Mouse (Mus musculus): ENCODE measurements around the gene Chchd6. TPM values are rescaled to one million over a fixed set of nuclear protein-coding genes. Genes with fewer than 3 reads are reported as not detected.

Gene Chchd6
- polyA plus RNA-seq, 1 experiment = 7.4 TPM

DNA sequence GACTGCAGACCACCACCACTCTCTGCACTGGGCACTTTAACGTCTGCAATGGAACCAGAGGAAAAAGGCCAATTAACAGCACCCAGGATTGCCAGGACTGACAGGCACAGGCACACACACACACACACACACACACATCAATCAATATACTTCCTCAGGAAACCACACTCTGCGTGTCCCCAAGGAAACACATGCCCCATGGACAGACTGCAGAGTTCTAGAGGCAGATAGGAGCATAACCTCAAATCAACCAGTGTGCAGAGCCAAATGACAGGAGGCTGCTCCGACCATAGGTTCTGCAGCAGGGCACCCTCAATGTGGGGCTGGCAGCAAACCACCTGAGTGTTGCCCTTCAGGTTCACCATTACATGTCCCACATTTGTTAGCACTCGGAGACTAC, 26.1 kb downstream of the Chchd6 start:
- 21% methylated on average over 4 of the region's 4 CpGs for WGBS
- Histone ChIP-seq H3K4me1 (ENCODE audit: control insufficient read depth, insufficient read depth, insufficient read length) (no peaks in the 10 kb centered on the region), H3K36me3 (ENCODE audit: control insufficient read depth, insufficient read depth, low read length) (no peaks in the 10 kb centered on the region), H3K27ac (ENCODE audit: insufficient read depth, low read length) (no peak overlapping the region), H3K4me3 (ENCODE audit: extremely low read depth, insufficient read depth, insufficient read length) (no peak overlapping the region), H3K27me3 (ENCODE audit: control insufficient read depth, insufficient read depth, low read length) (no peaks in the 10 kb centered on the region)
- TF ChIP-seq POLR2A (IDR thresholded peaks at IDR 0.05; ENCODE audit: low read depth, low read length) (no peak), CTCF (IDR thresholded peaks at IDR 0.05; ENCODE audit: extremely low read depth, insufficient read depth, insufficient read length, insufficient replicate concordance) (no peak)
- DNase-seq (ENCODE audit: low read depth in 1 of 2, low spot score in 2 of 2) = no peak

DNA sequence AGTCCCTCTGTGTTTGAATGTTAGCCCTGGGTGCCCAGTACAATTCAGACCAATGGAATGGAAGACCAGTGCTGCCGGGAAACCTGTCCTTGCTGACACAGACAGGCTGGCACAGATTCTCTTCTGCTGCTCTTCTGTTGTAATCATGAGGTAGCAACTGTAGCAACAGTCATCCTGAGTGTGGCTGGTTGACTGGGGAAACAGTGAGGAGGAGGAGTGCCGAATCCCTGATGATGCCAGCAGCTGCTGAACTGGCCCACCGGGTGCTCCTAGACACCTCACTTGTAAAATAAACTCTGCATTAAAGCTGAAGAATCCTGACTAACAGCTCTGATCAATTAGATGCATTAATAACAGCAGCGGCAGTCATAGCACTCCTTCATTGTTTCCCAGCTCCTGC, 28.7 kb downstream of the Chchd6 start:
- Histone ChIP-seq H3K4me1 (ENCODE audit: control insufficient read depth, insufficient read depth, insufficient read length) (no peaks in the 10 kb centered on the region), H3K27me3 (ENCODE audit: control insufficient read depth, insufficient read depth, low read length) (no peaks in the 10 kb centered on the region), H3K27ac (ENCODE audit: insufficient read depth, low read length) (no peak overlapping the region), H3K4me3 (ENCODE audit: extremely low read depth, insufficient read depth, insufficient read length) (no peak overlapping the region), H3K36me3 (ENCODE audit: control insufficient read depth, insufficient read depth, low read length) (no peaks in the 10 kb centered on the region)
- TF ChIP-seq CTCF (IDR thresholded peaks at IDR 0.05; ENCODE audit: extremely low read depth, insufficient read depth, insufficient read length, insufficient replicate concordance) (no peak), POLR2A (IDR thresholded peaks at IDR 0.05; ENCODE audit: low read depth, low read length) (no peak)
- WGBS = 95% methylated on average over 4 of the region's 4 CpGs
- no peak for DNase-seq (ENCODE audit: low read depth in 1 of 2, low spot score in 2 of 2)

DNA sequence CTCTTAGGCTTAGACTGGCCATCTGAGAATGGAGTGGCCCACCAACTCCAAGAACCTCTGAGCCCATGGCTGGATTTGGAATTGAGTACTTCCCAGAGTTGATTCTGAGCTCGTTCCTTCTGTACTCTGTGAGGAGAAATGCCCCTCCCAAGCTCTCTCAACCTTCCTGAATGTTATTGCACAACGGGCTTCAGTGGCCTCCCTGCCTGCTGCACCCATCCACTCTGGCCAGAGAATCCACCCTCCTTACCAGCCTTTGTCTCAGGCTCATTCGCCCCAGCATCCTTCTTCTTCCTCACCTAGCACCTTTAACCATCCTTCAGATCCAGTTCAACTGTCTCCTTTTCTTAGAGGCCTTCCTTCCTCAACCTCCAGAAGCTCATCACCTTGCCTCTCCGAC, 32.1 kb downstream of the Chchd6 start:
- Histone ChIP-seq H3K36me3 (ENCODE audit: control insufficient read depth, insufficient read depth, low read length) (no peaks in the 10 kb centered on the region), H3K27me3 (ENCODE audit: control insufficient read depth, insufficient read depth, low read length) (no peaks in the 10 kb centered on the region), H3K4me1 (ENCODE audit: control insufficient read depth, insufficient read depth, insufficient read length) (no peaks in the 10 kb centered on the region), H3K27ac (ENCODE audit: insufficient read depth, low read length) (no peak overlapping the region), H3K4me3 (ENCODE audit: extremely low read depth, insufficient read depth, insufficient read length) (no peak overlapping the region)
- WGBS = 90% methylated on average over 4 of the region's 4 CpGs
- TF ChIP-seq CTCF (IDR thresholded peaks at IDR 0.05; ENCODE audit: extremely low read depth, insufficient read depth, insufficient read length, insufficient replicate concordance) (no peak), POLR2A (IDR thresholded peaks at IDR 0.05; ENCODE audit: low read depth, low read length) (no peak)
- no peak for DNase-seq (ENCODE audit: low read depth in 1 of 2, low spot score in 2 of 2)

DNA sequence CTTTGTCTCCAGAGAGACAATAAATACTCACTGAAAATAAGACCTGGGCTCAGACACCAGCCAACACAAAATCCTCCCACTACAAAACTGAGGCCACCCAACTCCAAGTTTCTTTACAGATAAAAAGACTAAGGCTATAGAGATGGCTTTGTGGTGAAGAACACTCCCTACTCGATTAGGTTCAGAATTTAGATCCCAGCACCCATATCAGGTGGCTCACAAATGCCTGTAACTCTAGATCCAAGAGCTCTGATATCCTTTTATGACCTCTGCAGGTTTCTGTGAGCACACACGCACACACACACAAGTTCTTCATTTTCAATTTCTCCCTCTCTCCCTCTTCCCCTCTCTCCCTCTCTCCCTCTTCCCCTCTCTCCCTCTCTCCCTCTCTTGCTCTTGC, 34.6 kb downstream of the Chchd6 start:
- Histone ChIP-seq H3K36me3 (ENCODE audit: control insufficient read depth, insufficient read depth, low read length) (no peaks in the 10 kb centered on the region), H3K4me1 (ENCODE audit: control insufficient read depth, insufficient read depth, insufficient read length) (no peaks in the 10 kb centered on the region), H3K27ac (ENCODE audit: insufficient read depth, low read length) (no peak overlapping the region), H3K27me3 (ENCODE audit: control insufficient read depth, insufficient read depth, low read length) (no peaks in the 10 kb centered on the region), H3K4me3 (ENCODE audit: extremely low read depth, insufficient read depth, insufficient read length) (no peak overlapping the region)
- no peak for DNase-seq (ENCODE audit: low read depth in 1 of 2, low spot score in 2 of 2)
- no peak for TF ChIP-seq CTCF (IDR thresholded peaks at IDR 0.05; ENCODE audit: extremely low read depth, insufficient read depth, insufficient read length, insufficient replicate concordance)
- TF ChIP-seq POLR2A (IDR thresholded peaks at IDR 0.05; ENCODE audit: low read depth, low read length) = no peak
- WGBS = 72% methylated on average over 2 of the region's 2 CpGs

DNA sequence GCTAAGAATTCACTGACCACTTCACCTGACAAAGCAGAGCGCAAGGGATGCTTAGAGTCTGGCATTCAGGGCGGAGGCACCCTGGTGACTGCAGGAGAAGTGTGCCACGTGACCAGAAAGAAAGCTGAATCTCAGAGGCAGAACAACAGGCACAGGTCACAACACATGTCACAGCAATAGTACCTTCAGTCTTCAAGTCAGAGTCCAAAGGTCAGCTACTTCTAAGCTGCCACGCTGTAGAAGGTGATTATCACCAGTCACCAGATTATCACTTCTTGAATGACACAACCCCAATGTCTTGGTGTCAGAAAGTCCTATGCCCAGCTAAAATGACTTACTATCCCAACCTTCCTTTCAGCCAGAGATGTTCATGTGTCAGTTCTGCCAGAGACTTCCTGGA, 37.8 kb downstream of the Chchd6 start:
- no peaks in the 10 kb centered on the region for H3K27me3 ChIP-seq (ENCODE audit: control insufficient read depth, insufficient read depth, low read length)
- no peak for DNase-seq (ENCODE audit: low read depth in 1 of 2, low spot score in 2 of 2)
- H3K4me3 ChIP-seq (ENCODE audit: extremely low read depth, insufficient read depth, insufficient read length) = no peak overlapping the region
- no peaks in the 10 kb centered on the region for H3K36me3 ChIP-seq (ENCODE audit: control insufficient read depth, insufficient read depth, low read length)
- TF ChIP-seq POLR2A (IDR thresholded peaks at IDR 0.05; ENCODE audit: low read depth, low read length) (no peak), CTCF (IDR thresholded peaks at IDR 0.05; ENCODE audit: extremely low read depth, insufficient read depth, insufficient read length, insufficient replicate concordance) (no peak)
- H3K4me1 ChIP-seq (ENCODE audit: control insufficient read depth, insufficient read depth, insufficient read length) = no peaks in the 10 kb centered on the region
- H3K27ac ChIP-seq (ENCODE audit: insufficient read depth, low read length) = no peak overlapping the region
- 89% methylated on average over 4 of the region's 4 CpGs for WGBS

DNA sequence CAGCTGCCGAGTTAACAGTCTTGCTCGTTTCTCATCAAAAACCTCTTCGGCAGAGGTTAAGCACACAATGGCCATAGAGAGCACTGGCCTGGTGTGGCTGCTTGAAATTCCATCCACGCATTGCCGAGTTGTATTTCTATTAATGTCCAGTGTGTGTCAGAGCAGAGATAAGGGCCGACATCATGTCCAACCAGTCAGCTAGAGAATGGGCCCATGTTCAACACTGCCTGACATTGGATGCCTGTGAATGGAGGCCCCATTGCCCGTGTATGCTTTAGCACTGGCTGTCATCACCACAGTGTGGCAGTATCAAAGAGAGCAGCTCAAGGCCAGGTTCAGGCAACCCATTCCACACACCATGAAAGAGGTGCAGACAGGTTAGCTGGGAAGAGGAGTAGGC, 38.9 kb downstream of the Chchd6 start:
- no peak overlapping the region for H3K4me3 ChIP-seq (ENCODE audit: extremely low read depth, insufficient read depth, insufficient read length)
- no peak overlapping the region for H3K27ac ChIP-seq (ENCODE audit: insufficient read depth, low read length)
- no peaks in the 10 kb centered on the region for H3K36me3 ChIP-seq (ENCODE audit: control insufficient read depth, insufficient read depth, low read length)
- no peaks in the 10 kb centered on the region for H3K4me1 ChIP-seq (ENCODE audit: control insufficient read depth, insufficient read depth, insufficient read length)
- no peaks in the 10 kb centered on the region for H3K27me3 ChIP-seq (ENCODE audit: control insufficient read depth, insufficient read depth, low read length)
- WGBS = 81% methylated on average over 7 of the region's 7 CpGs
- no peak for DNase-seq (ENCODE audit: low read depth in 1 of 2, low spot score in 2 of 2)
- TF ChIP-seq POLR2A (IDR thresholded peaks at IDR 0.05; ENCODE audit: low read depth, low read length) (no peak), CTCF (IDR thresholded peaks at IDR 0.05; ENCODE audit: extremely low read depth, insufficient read depth, insufficient read length, insufficient replicate concordance) (no peak)

DNA sequence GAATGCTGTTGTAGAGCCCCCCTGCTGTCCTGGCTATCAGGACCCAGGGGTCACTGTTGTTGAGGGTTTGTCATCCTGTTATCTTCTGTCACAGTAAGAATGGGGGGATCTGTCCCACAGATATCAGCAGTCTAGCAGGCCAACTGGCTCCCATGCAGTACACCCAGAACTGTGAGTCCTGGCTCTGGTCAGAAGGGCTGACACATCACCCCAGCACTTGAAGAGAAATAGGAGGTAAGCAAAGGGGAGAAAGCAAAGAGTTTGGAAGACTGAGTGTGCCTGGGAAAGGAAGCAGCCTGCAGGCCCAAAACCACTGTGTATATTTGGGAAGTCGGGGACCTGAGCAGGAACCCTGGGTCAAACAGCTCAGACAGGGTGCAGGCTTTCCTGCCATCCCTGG, 39.5 kb downstream of the Chchd6 start:
- WGBS = 64% methylated on average over 1 of the region's 1 CpGs

More for the DNA sequence above, 39.5 kb downstream of the Chchd6 start:
- TF ChIP-seq POLR2A (IDR thresholded peaks at IDR 0.05; ENCODE audit: low read depth, low read length) (no peak), CTCF (IDR thresholded peaks at IDR 0.05; ENCODE audit: extremely low read depth, insufficient read depth, insufficient read length, insufficient replicate concordance) (no peak)
- H3K27me3 ChIP-seq (ENCODE audit: control insufficient read depth, insufficient read depth, low read length) = no peaks in the 10 kb centered on the region
- no peak for DNase-seq (ENCODE audit: low read depth in 1 of 2, low spot score in 2 of 2)
- no peak overlapping the region for H3K27ac ChIP-seq (ENCODE audit: insufficient read depth, low read length)
- H3K4me1 ChIP-seq (ENCODE audit: control insufficient read depth, insufficient read depth, insufficient read length) = no peaks in the 10 kb centered on the region
- H3K4me3 ChIP-seq (ENCODE audit: extremely low read depth, insufficient read depth, insufficient read length) = no peak overlapping the region
- no peaks in the 10 kb centered on the region for H3K36me3 ChIP-seq (ENCODE audit: control insufficient read depth, insufficient read depth, low read length)
